Mouse (Mus musculus) heart, postnatal 4 days (tissue): ENCODE results near the gene Klf16. TPM values are rescaled to one million over a fixed set of nuclear protein-coding genes. Genes with fewer than 3 reads are reported as not detected.
"Not testable (repeated sequence)": the region's sequence is repeated elsewhere in the genome, so short reads cannot be mapped to it uniquely, and the experiment has no call there.

Experiments
- DNase-seq: peaks from one replicate; pipeline ENCODE4 v3.0.0; 2021
- total RNA-seq, 2 experiments: library from RNA; stranded (reverse); gene quantifications; 2 replicates each; pipeline ENCODE4 v1.2.3; 2021

Klf16 gene
- total RNA-seq, 2 experiments from 2014 or later, result 9.6 to 10.4 TPM

- not testable (repeated sequence) for DNase-seq
Observed at GRCm38 (mm10) chr10:80605721-80606120, 28.6 kb upstream of the Klf16 start, which contains the start of gene Gm49322. TSS of gene Gm49322 (plus strand) at chr10:80606021.

- DNase-seq, result no peak
Observed at GRCm38 (mm10) chr10:80604988-80605387, 27.9 kb upstream of the Klf16 start.

- DNase-seq, result no peak
Observed at GRCm38 (mm10) chr10:80604001-80604509, 26.9 kb upstream of the Klf16 start.

- no peak for DNase-seq
Observed at GRCm38 (mm10) chr10:80603364-80603763, 26.2 kb upstream of the Klf16 start.

- DNase-seq, result peak; percentile 93
Observed at GRCm38 (mm10) chr10:80602698-80603325, 25.7 kb upstream of the Klf16 start, which contains the start of the genes Scamp4 and Adat3. TSS of gene Scamp4 (plus strand) at chr10:80602872. TSS of gene Adat3 (plus strand) at chr10:80602880.

GRCm38 (mm10) chr10:80596318-80596717 is 19.2 kb upstream of the Klf16 start:
- no peak for DNase-seq

GRCm38 (mm10) chr10:80589879-80590854 is 13.0 kb upstream of the Klf16 start, which contains the start of gene Abhd17a:
TSS of gene Abhd17a (minus strand) at chr10:80590341.
- DNase-seq, result peak; percentile 97

- no peak for DNase-seq
Observed at GRCm38 (mm10) chr10:80589127-80589878, 12.2 kb upstream of the Klf16 start.

GRCm38 (mm10) chr10:80587305-80587657 is 10.2 kb upstream of the Klf16 start:
- DNase-seq, result peak; percentile 60

GRCm38 (mm10) chr10:80586407-80587304 is 9.5 kb upstream of the Klf16 start:
- DNase-seq, result no peak

GRCm38 (mm10) chr10:80585581-80585980 is 8.5 kb upstream of the Klf16 start:
- DNase-seq, result no peak

- DNase-seq, result no peak
Observed at GRCm38 (mm10) chr10:80584642-80585552, 7.8 kb upstream of the Klf16 start.

- DNase-seq, result no peak
Observed at GRCm38 (mm10) chr10:80584045-80584488, 6.9 kb upstream of the Klf16 start.

GRCm38 (mm10) chr10:80583047-80583446 is 5.9 kb upstream of the Klf16 start:
- no peak for DNase-seq

- DNase-seq, result peak; percentile 70
Observed at GRCm38 (mm10) chr10:80578911-80579310, 1.8 kb upstream of the Klf16 start.

- DNase-seq, result peak; percentile 92
Observed at GRCm38 (mm10) chr10:80578131-80578750, 1.1 kb upstream of the Klf16 start.

- peak; percentile 67 for DNase-seq
Observed at GRCm38 (mm10) chr10:80576351-80577194, 548 bp downstream of the Klf16 start.

- no peak for DNase-seq
Observed at GRCm38 (mm10) chr10:80575925-80576324, 1.2 kb downstream of the Klf16 start.

- no peak for DNase-seq
Observed at GRCm38 (mm10) chr10:80574896-80575295, 2.2 kb downstream of the Klf16 start.
